Mouse (Mus musculus) E14TG2a.4 (cell line): ENCODE measurements around the gene Sp6.

Experiments used
- CTCF ChIP-seq: conservative IDR thresholded peaks from 2 replicates; pipeline ENCODE4 v1.5.1; 2014; ENCODE audit warnings: low read length
- POU5F1 ChIP-seq: IDR thresholded peaks from 2 replicates; pipeline ENCODE4 v1.6.1; 2014; ENCODE audit warnings: low read length, borderline replicate concordance

DNA sequence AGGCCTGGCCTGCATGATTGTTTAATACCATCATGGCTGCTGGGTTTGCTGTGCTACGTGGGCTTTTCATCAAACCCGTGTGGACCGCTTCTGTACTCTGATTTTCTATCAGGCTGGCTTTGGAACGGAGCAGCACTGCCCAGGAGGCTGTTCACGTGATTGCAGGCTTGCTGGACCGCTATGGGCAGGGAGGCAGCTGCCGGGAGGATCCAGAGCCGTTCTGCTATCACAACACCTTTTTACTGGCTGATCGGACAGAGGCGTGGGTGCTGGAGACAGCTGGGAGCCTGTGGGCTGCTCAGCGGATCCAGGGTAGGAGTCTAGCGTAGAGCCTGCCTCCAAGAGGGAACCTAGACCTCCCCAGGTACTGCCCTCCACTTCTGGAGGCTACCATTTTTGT lies 18.8 kb downstream of the Sp6 start:
- TF ChIP-seq CTCF (no peak), POU5F1 (no peak)
